In the genomic region with DNA sequence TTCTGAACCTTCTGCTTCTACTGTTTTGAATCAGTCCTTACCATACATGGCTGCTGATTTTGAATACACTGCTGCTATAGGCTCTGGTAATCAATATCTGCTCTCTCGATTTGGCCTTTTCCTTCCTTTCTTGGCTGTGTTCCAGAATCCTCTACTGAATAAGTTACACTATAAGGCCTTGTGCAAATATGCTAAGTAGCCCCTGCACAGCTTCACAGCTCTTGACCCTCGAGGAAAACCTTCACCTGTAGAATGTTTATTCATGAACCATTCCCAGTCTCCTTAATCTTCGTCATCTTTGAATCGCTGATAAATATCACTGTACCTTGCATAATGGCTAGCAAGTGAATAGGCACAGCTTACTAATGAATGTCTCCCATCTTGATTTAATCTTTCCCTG, we compare ENCODE assay signal across 26 mouse cellular contexts.
DNase-seq lines count a peak whose midpoint lies in the region; ATAC-seq and TF ChIP-seq lines count a peak whose summit lies in the region.
"Had no signal": no experiment of that assay in that cellular context is flagged by ENCODE, and none has a peak within 500 bp of the region (broad histone marks: within the 10 kb centered on the region; RNA-seq: fewer than 3 reads in every experiment).

No protein-coding gene starts in this region.

- no peaks in the 10 kb centered on the region for H3K9me3 ChIP-seq in forebrain, embryonic 12.5 days
- H3K9me3 ChIP-seq in forebrain, embryonic 10.5 days: no peaks in the 10 kb centered on the region
- H3K9me3 ChIP-seq in hindbrain, postnatal 0 days (ENCODE audit: low read length): no peaks in the 10 kb centered on the region
- no peaks in the 10 kb centered on the region for H3K9me3 ChIP-seq in hindbrain, embryonic 12.5 days (replicated peaks)
- no peaks in the 10 kb centered on the region for H3K9me3 ChIP-seq in lung, embryonic 14.5 days (ENCODE audit: low read depth, low read length)
- no peaks in the 10 kb centered on the region for H3K9me3 ChIP-seq in stomach, embryonic 15.5 days
- no peaks in the 10 kb centered on the region for H3K9me3 ChIP-seq in stomach, postnatal 0 days (ENCODE audit: control insufficient read depth, low read length)
- H3K9me3 ChIP-seq: heart, embryonic 12.5 days; hindbrain, embryonic 15.5 days; limb, embryonic 10.5 days; limb, embryonic 15.5 days; midbrain, embryonic 12.5 days had no signal

- TF ChIP-seq CTCF in hindbrain, postnatal 0 days (IDR thresholded peaks at IDR 0.05; ENCODE audit: low read depth): no peak
- no peak for TF ChIP-seq CTCF in lung, embryonic 14.5 days (IDR thresholded peaks at IDR 0.05; ENCODE audit: low read depth)
- no peak for TF ChIP-seq CTCF in lung, adult 2 months (IDR thresholded peaks at IDR 0.05; ENCODE audit: insufficient read depth, low read length)
- TF ChIP-seq CTCF in stomach, postnatal 0 days (IDR thresholded peaks at IDR 0.05; ENCODE audit: low read depth): no peak

- no peaks in the 10 kb centered on the region for H3K36me3 ChIP-seq in forebrain, embryonic 12.5 days (replicated peaks)
- no peaks in the 10 kb centered on the region for H3K36me3 ChIP-seq in forebrain, embryonic 10.5 days (replicated peaks)
- no peaks in the 10 kb centered on the region for H3K36me3 ChIP-seq in hindbrain, postnatal 0 days (ENCODE audit: insufficient read depth, low read length)
- H3K36me3 ChIP-seq in hindbrain, embryonic 12.5 days: no peaks in the 10 kb centered on the region
- H3K36me3 ChIP-seq in lung, embryonic 14.5 days (ENCODE audit: insufficient read depth): no peaks in the 10 kb centered on the region
- no peaks in the 10 kb centered on the region for H3K36me3 ChIP-seq in stomach, embryonic 15.5 days
- no peaks in the 10 kb centered on the region for H3K36me3 ChIP-seq in stomach, postnatal 0 days (ENCODE audit: control insufficient read depth, insufficient read depth, low read length)
- H3K36me3 ChIP-seq: G1E; heart, embryonic 12.5 days; hindbrain, embryonic 15.5 days; limb, embryonic 10.5 days; limb, embryonic 15.5 days; liver, embryonic 13.5 days; midbrain, embryonic 12.5 days had no signal

- peak; percentile 30; the same call in 1 of the 2 replicates for ATAC-seq in forebrain, embryonic 12.5 days (ENCODE audit: low FRiP score)
- no peak for ATAC-seq in hindbrain, postnatal 0 days
- ATAC-seq in hindbrain, embryonic 12.5 days (ENCODE audit: low FRiP score): no peak
- ATAC-seq in lung, embryonic 14.5 days (ENCODE audit: insufficient read depth): peak; percentile 54; the same call in 1 of the 2 replicates
- peak; percentile 39; the same call in 1 of the 2 replicates for ATAC-seq in stomach, embryonic 15.5 days (ENCODE audit: insufficient read depth, low FRiP score, low read depth)
- ATAC-seq in stomach, postnatal 0 days (ENCODE audit: low FRiP score, low TSS enrichment): no peak
- ATAC-seq: intestine, postnatal 0 days had no signal

- H3K4me3 ChIP-seq in forebrain, embryonic 12.5 days (replicated peaks): no peak overlapping the region
- no peak overlapping the region for H3K4me3 ChIP-seq in forebrain, embryonic 10.5 days
- no peak overlapping the region for H3K4me3 ChIP-seq in hindbrain, postnatal 0 days (ENCODE audit: low read length)
- H3K4me3 ChIP-seq in hindbrain, embryonic 12.5 days: no peak overlapping the region
- H3K4me3 ChIP-seq in lung, embryonic 14.5 days (ENCODE audit: low read depth, low read length): no peak overlapping the region
- no peak overlapping the region for H3K4me3 ChIP-seq in lung, adult 2 months (replicated peaks; ENCODE audit: extremely low read depth, low read depth, low read length)
- H3K4me3 ChIP-seq in stomach, embryonic 15.5 days (replicated peaks): no peak overlapping the region
- no peak overlapping the region for H3K4me3 ChIP-seq in stomach, postnatal 0 days (ENCODE audit: low read depth, low read length)
- H3K4me3 ChIP-seq: heart, adult 2 months; heart, embryonic 12.5 days; hindbrain, embryonic 15.5 days; limb, embryonic 10.5 days; limb, embryonic 15.5 days; liver, embryonic 13.5 days; midbrain, embryonic 12.5 days had no signal

- H3K27me3 ChIP-seq in forebrain, embryonic 12.5 days: no peaks in the 10 kb centered on the region
- no peaks in the 10 kb centered on the region for H3K27me3 ChIP-seq in forebrain, embryonic 10.5 days (ENCODE audit: poor library complexity, severe bottlenecking)
- no peaks in the 10 kb centered on the region for H3K27me3 ChIP-seq in hindbrain, postnatal 0 days (ENCODE audit: insufficient read depth, low read length)
- no peaks in the 10 kb centered on the region for H3K27me3 ChIP-seq in hindbrain, embryonic 12.5 days
- no peaks in the 10 kb centered on the region for H3K27me3 ChIP-seq in lung, embryonic 14.5 days (ENCODE audit: insufficient read depth, low read length)
- H3K27me3 ChIP-seq in stomach, embryonic 15.5 days (replicated peaks): no peaks in the 10 kb centered on the region
- no peaks in the 10 kb centered on the region for H3K27me3 ChIP-seq in stomach, postnatal 0 days (ENCODE audit: control insufficient read depth, insufficient read depth, low read length)
- H3K27me3 ChIP-seq: heart, embryonic 12.5 days; hindbrain, embryonic 15.5 days; limb, embryonic 15.5 days; liver, embryonic 13.5 days; midbrain, embryonic 12.5 days had no signal

- no peak for DNase-seq in forebrain, embryonic 10.5 days (ENCODE audit: extremely low spot score, low spot score)
- DNase-seq in hindbrain, postnatal 0 days (ENCODE audit: low spot score): peak; percentile 4
- DNase-seq in lung, embryonic 14.5 days: peak; percentile 33
- no peak for DNase-seq in lung, adult 2 months
- DNase-seq in stomach, postnatal 0 days (ENCODE audit: low spot score): no peak
- DNase-seq: adrenal gland, adult 8-10 months; cerebellum, adult 8-10 months; cerebellum, postnatal 25 days; heart, adult 2 months; heart, postnatal 4 days; kidney, postnatal 10 days; layer of hippocampus, adult 9-11 months; liver, embryonic 13.5 days; lung, adult 18-20 months; right cerebral cortex, adult 18-20 months; thymus, postnatal 4 days had no signal

- TF ChIP-seq EP300 in stomach, postnatal 0 days (optimal IDR thresholded peaks at IDR 0.05): no peak

- no peak overlapping the region for H3K9ac ChIP-seq in forebrain, embryonic 12.5 days
- no peak overlapping the region for H3K9ac ChIP-seq in hindbrain, postnatal 0 days (replicated peaks; ENCODE audit: low read length)
- no peak overlapping the region for H3K9ac ChIP-seq in hindbrain, embryonic 12.5 days
- no peak overlapping the region for H3K9ac ChIP-seq in lung, embryonic 14.5 days
- no peak overlapping the region for H3K9ac ChIP-seq in stomach, embryonic 15.5 days
- no peak overlapping the region for H3K9ac ChIP-seq in stomach, postnatal 0 days (ENCODE audit: low read length)
- H3K9ac ChIP-seq: heart, embryonic 12.5 days; hindbrain, embryonic 15.5 days; limb, embryonic 15.5 days; liver, embryonic 13.5 days; midbrain, embryonic 12.5 days had no signal

- H3K27ac ChIP-seq in forebrain, embryonic 12.5 days: no peak overlapping the region
- H3K27ac ChIP-seq in forebrain, embryonic 10.5 days: no peak overlapping the region
- H3K27ac ChIP-seq in hindbrain, postnatal 0 days: no peak overlapping the region
- H3K27ac ChIP-seq in hindbrain, embryonic 12.5 days: no peak overlapping the region
- no peak overlapping the region for H3K27ac ChIP-seq in lung, embryonic 14.5 days (ENCODE audit: low read depth)
- H3K27ac ChIP-seq in stomach, embryonic 15.5 days: no peak overlapping the region
- H3K27ac ChIP-seq in stomach, postnatal 0 days (replicated peaks): no peak overlapping the region
- H3K27ac ChIP-seq: heart, adult 2 months; hindbrain, embryonic 15.5 days; limb, embryonic 10.5 days; limb, embryonic 15.5 days; liver, embryonic 13.5 days; midbrain, embryonic 12.5 days had no signal

- WGBS in forebrain, embryonic 12.5 days: 60% methylated on average over 4 of the region's 4 CpGs
- 87% methylated on average over 4 of the region's 4 CpGs for WGBS in forebrain, embryonic 10.5 days
- 51% methylated on average over 4 of the region's 4 CpGs for WGBS in hindbrain, postnatal 0 days
- 55% methylated on average over 4 of the region's 4 CpGs for WGBS in hindbrain, embryonic 12.5 days
- WGBS in lung, embryonic 14.5 days: 42% methylated on average over 4 of the region's 4 CpGs
- WGBS in lung, adult 2 months: 56% methylated on average over 4 of the region's 4 CpGs
- 40% methylated on average over 4 of the region's 4 CpGs for WGBS in stomach, embryonic 15.5 days
- WGBS in stomach, postnatal 0 days: 43% methylated on average over 4 of the region's 4 CpGs

- H3K4me2 ChIP-seq in forebrain, embryonic 12.5 days: no peak overlapping the region
- no peak overlapping the region for H3K4me2 ChIP-seq in hindbrain, postnatal 0 days (ENCODE audit: low read depth, low read length)
- H3K4me2 ChIP-seq in hindbrain, embryonic 12.5 days (replicated peaks): no peak overlapping the region
- no peak overlapping the region for H3K4me2 ChIP-seq in lung, embryonic 14.5 days
- no peak overlapping the region for H3K4me2 ChIP-seq in stomach, embryonic 15.5 days
- no peak overlapping the region for H3K4me2 ChIP-seq in stomach, postnatal 0 days (replicated peaks; ENCODE audit: low read depth)
- H3K4me2 ChIP-seq: heart, embryonic 12.5 days; hindbrain, embryonic 15.5 days; limb, embryonic 15.5 days; liver, embryonic 13.5 days; midbrain, embryonic 12.5 days had no signal

- H3K4me1 ChIP-seq in forebrain, embryonic 12.5 days: no peaks in the 10 kb centered on the region
- no peaks in the 10 kb centered on the region for H3K4me1 ChIP-seq in forebrain, embryonic 10.5 days
- no peaks in the 10 kb centered on the region for H3K4me1 ChIP-seq in hindbrain, postnatal 0 days (ENCODE audit: insufficient read depth, low read length)
- no peaks in the 10 kb centered on the region for H3K4me1 ChIP-seq in hindbrain, embryonic 12.5 days
- no peaks in the 10 kb centered on the region for H3K4me1 ChIP-seq in lung, embryonic 14.5 days (ENCODE audit: insufficient read depth)
- H3K4me1 ChIP-seq in lung, adult 2 months (ENCODE audit: control insufficient read depth, insufficient read depth, low read length): no peaks in the 10 kb centered on the region
- H3K4me1 ChIP-seq in stomach, embryonic 15.5 days: no peaks in the 10 kb centered on the region
- no peaks in the 10 kb centered on the region for H3K4me1 ChIP-seq in stomach, postnatal 0 days (replicated peaks; ENCODE audit: control insufficient read depth, insufficient read depth)
- H3K4me1 ChIP-seq: heart, embryonic 12.5 days; hindbrain, embryonic 15.5 days; limb, embryonic 10.5 days; limb, embryonic 15.5 days; liver, embryonic 13.5 days; midbrain, embryonic 12.5 days had no signal

- TF ChIP-seq POLR2A in lung, adult 2 months (IDR thresholded peaks at IDR 0.05; ENCODE audit: borderline replicate concordance, extremely low read depth, low read depth, low read length): no peak

Comparison
In these comparisons a context has a peak if more than half of its experiments do, and no peak if none do; other contexts are left out.
1. ATAC-seq: peak in forebrain, embryonic 12.5 days (single experiment), lung, embryonic 14.5 days (single experiment) and stomach, embryonic 15.5 days (single experiment); none in hindbrain, postnatal 0 days (single experiment), hindbrain, embryonic 12.5 days (single experiment) and stomach, postnatal 0 days (single experiment).
2. DNase-seq: peak in hindbrain, postnatal 0 days (single experiment) and lung, embryonic 14.5 days (single experiment); none in forebrain, embryonic 10.5 days (single experiment), lung, adult 2 months (single experiment) and stomach, postnatal 0 days (single experiment).